Mouse (Mus musculus) midbrain, embryonic 13.5 days (tissue): ENCODE measurements around the gene Cox6b1. TPM values are rescaled to one million over a fixed set of nuclear protein-coding genes. Genes with fewer than 3 reads are reported as not detected.

Experiments used
- ATAC-seq: fragments of 200-750 bp; cut with Nextera tagmentation; 2 replicates; pipeline ENCODE4 v1.8.0; 2017; ENCODE audit warnings: mild to moderate bottlenecking, moderate TSS enrichment, moderate library complexity
- H3K27ac ChIP-seq: fragments of 300-500 bp; sonication (generic); 2 replicates; pipeline ENCODE4 v1.5.1; 2015; ENCODE audit warnings: inconsistent platforms, mild to moderate bottlenecking, moderate library complexity
- H3K27me3 ChIP-seq: fragments of 300-500 bp; sonication (generic); 2 replicates; pipeline ENCODE4 v1.6.1; 2015; ENCODE audit warnings: mild to moderate bottlenecking, inconsistent platforms
- H3K36me3 ChIP-seq: fragments of 300-500 bp; sonication (generic); 2 replicates; pipeline ENCODE4 v1.6.1; 2015; ENCODE audit warnings: mild to moderate bottlenecking, inconsistent platforms
- H3K4me1 ChIP-seq: fragments of 300-500 bp; sonication (generic); replicated peaks from 2 replicates; pipeline ENCODE4 v1.6.1; 2015; ENCODE audit warnings: inconsistent platforms
- H3K4me2 ChIP-seq: fragments of 300-500 bp; sonication (generic); replicated peaks from 2 replicates; pipeline ENCODE4 v1.6.1; 2015; ENCODE audit warnings: moderate library complexity, mild to moderate bottlenecking, inconsistent platforms
- H3K4me3 ChIP-seq: fragments of 300-500 bp; sonication (generic); replicated peaks from 2 replicates; pipeline ENCODE4 v1.5.1; 2015; ENCODE audit warnings: mild to moderate bottlenecking, inconsistent platforms
- H3K9ac ChIP-seq: fragments of 300-500 bp; sonication (generic); replicated peaks from 2 replicates; pipeline ENCODE4 v1.6.1; 2015; ENCODE audit warnings: mild to moderate bottlenecking, inconsistent platforms
- H3K9me3 ChIP-seq: fragments of 300-500 bp; sonication (generic); 2 replicates; pipeline ENCODE4 v1.6.1; 2016; ENCODE audit warnings: mild to moderate bottlenecking, inconsistent platforms
- WGBS: fragments of 180-500 bp; shearing (Covaris S2); methylation state at CpG from one replicate; pipeline ENCODE4 v1.1.7; 2015; 5-methylcytosine and 5-hydroxymethylcytosine counted together
- microRNA-seq: library from miRNA; unstranded; fragments of <30 nt; microRNA quantifications from one replicate; pipeline ENCODE4, GENCODE M21; 2016
- polyA plus RNA-seq: library from polyadenylated mRNA; unstranded; fragments of >200 nt; fragmentation: Nextera tagmentation; extraction: Ambion mirVana; gene quantifications from 2 replicates; pipeline ENCODE4 v1.2.1, GENCODE M21; 2015

Cox6b1 gene
- polyA plus RNA-seq, 1 experiment from 2014 or later = 1,055 TPM

DNA sequence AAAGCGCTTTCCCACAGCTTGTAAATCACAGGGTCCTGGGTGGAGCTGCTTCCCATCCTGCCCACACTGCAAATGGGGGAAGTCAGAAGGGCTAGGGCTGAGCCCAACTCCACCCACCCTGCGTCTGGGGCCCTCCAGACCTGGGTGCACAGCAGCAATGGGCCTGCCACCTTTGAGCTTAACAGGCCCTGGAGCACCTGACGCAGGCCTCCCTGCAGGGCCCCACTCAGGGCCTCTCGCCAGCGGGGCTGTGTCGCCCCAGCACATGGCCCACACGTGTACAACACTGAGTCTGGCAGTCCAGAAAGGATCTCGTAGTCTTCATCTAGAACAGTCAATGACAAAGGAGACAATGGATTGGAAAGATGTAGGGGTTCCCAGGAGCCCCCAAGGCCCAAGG, 46.0 kb downstream of the Cox6b1 start:
- Histone ChIP-seq H3K27ac (no peak overlapping the region), H3K27me3 (no peaks in the 10 kb centered on the region), H3K4me2 (no peak overlapping the region), H3K36me3 (peaks cover 100% of the 10 kb centered on the region), H3K9me3 (no peaks in the 10 kb centered on the region), H3K9ac (no peak overlapping the region), H3K4me3 (no peak overlapping the region), H3K4me1 (no peaks in the 10 kb centered on the region)
- WGBS = 92% methylated on average over 8 of the region's 8 CpGs
- ATAC-seq = 0 out of 2 replicates have a peak, but pooled peaks have one; percentile 34

DNA sequence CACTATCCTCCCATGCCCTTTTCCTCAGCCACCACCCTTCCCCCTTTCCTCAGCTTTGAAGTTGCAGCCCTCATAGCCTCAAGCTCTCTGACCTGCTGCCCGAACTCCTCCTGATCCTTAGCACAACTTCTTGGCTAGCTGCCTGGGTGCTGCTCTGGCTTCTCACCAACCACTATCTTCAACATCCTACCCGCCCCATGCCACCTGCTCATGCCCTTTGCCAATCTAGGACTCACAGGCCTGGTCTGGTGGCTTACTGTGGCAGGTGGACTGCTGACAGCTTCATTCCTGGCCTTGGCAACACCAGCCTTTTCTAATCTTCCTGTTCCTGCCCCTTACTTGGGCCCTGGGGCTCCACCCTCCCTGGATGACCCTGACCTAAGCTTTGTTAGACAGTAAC, 53.0 kb downstream of the Cox6b1 start:
- Histone ChIP-seq H3K4me2 (no peak overlapping the region), H3K4me3 (no peak overlapping the region), H3K9ac (no peak overlapping the region), H3K27ac (no peak overlapping the region), H3K27me3 (no peaks in the 10 kb centered on the region), H3K9me3 (no peaks in the 10 kb centered on the region), H3K36me3 (peaks cover 97% of the 10 kb centered on the region), H3K4me1 (no peaks in the 10 kb centered on the region)
- 93% methylated on average over 2 of the region's 2 CpGs for WGBS
- no peak for ATAC-seq

- ATAC-seq = no peak
- H3K9me3 ChIP-seq = no peaks in the 10 kb centered on the region
- H3K4me3 ChIP-seq = no peak overlapping the region
- H3K4me1 ChIP-seq = no peaks in the 10 kb centered on the region
- no peaks in the 10 kb centered on the region for H3K27me3 ChIP-seq
- no peak overlapping the region for H3K4me2 ChIP-seq
- no peak overlapping the region for H3K9ac ChIP-seq
- 90% methylated on average over 5 of the region's 5 CpGs for WGBS
- H3K27ac ChIP-seq = no peak overlapping the region
- H3K36me3 ChIP-seq = peaks cover 96% of the 10 kb centered on the region
Observed at GRCm38 (mm10) chr7:30572389-30572788, 53.6 kb downstream of the Cox6b1 start.

- H3K27ac ChIP-seq = no peak overlapping the region
- H3K27me3 ChIP-seq = no peaks in the 10 kb centered on the region
- no peak for ATAC-seq
- H3K9me3 ChIP-seq = no peaks in the 10 kb centered on the region
- H3K4me1 ChIP-seq = peaks cover 10% of the 10 kb centered on the region
- WGBS = 93% methylated on average over 11 of the region's 11 CpGs
- H3K4me2 ChIP-seq = no peak overlapping the region
- H3K4me3 ChIP-seq = no peak overlapping the region
- peaks cover 71% of the 10 kb centered on the region for H3K36me3 ChIP-seq
- H3K9ac ChIP-seq = no peak overlapping the region
Observed at GRCm38 (mm10) chr7:30567555-30567954, 58.4 kb downstream of the Cox6b1 start.

Small RNAs within 50 kb of the gene (microRNA-seq; reads per million reads assigned to microRNA genes)
- gene Mir3569 = not detected

Other genes starting within 250 kb of the Cox6b1 start
- gene Tyrobp, start 212.4 kb downstream of the Cox6b1 start, polyA plus RNA-seq = 21.0 and 23.8 TPM in 2 replicates
- gene Hcst, start 206.3 kb downstream of the Cox6b1 start, polyA plus RNA-seq = 0.54 TPM in 1 of 2 replicates, not detected in the other
- gene Nfkbid, start 204.4 kb downstream of the Cox6b1 start, polyA plus RNA-seq = 1.2 and 1.3 TPM in 2 replicates
- 521 and 559 TPM in 2 replicates for gene Aplp1, start 180.6 kb downstream of the Cox6b1 start, polyA plus RNA-seq
- 3.1 and 3.6 TPM in 2 replicates for gene Kirrel2, start 168.5 kb downstream of the Cox6b1 start, polyA plus RNA-seq
- gene Nphs1, start 167.8 kb downstream of the Cox6b1 start, polyA plus RNA-seq = 0.78 and 0.94 TPM in 2 replicates
- gene Prodh2, start 132.5 kb downstream of the Cox6b1 start, polyA plus RNA-seq = not detected in 2 replicates
- 106 and 114 TPM in 2 replicates for gene Arhgap33, start 91.1 kb downstream of the Cox6b1 start, polyA plus RNA-seq
- gene Hspb6, start 74.0 kb downstream of the Cox6b1 start, polyA plus RNA-seq = 5.7 and 6.6 TPM in 2 replicates
- 8.7 and 12.3 TPM in 2 replicates for gene Proser3, start 73.9 kb downstream of the Cox6b1 start, polyA plus RNA-seq
- gene Lin37, start 66.3 kb downstream of the Cox6b1 start, polyA plus RNA-seq = 54.4 and 60.4 TPM in 2 replicates
- 92.5 and 102 TPM in 2 replicates for gene U2af1l4, start 62.9 kb downstream of the Cox6b1 start, polyA plus RNA-seq
- gene Gm49396, start 62.8 kb downstream of the Cox6b1 start, polyA plus RNA-seq = 20.7 and 22.6 TPM in 2 replicates
- gene Psenen, start 62.5 kb downstream of the Cox6b1 start, polyA plus RNA-seq = 131 and 133 TPM in 2 replicates
- gene Igflr1, start 60.7 kb downstream of the Cox6b1 start, polyA plus RNA-seq = 4.8 and 6.6 TPM in 2 replicates
- gene Kmt2b, start 37.4 kb downstream of the Cox6b1 start, polyA plus RNA-seq = 12.9 and 13.3 TPM in 2 replicates
- gene Zbtb32, start 27.2 kb downstream of the Cox6b1 start, polyA plus RNA-seq = 0.14 and 0.31 TPM in 2 replicates
- 0.46 and 0.73 TPM in 2 replicates for gene Upk1a, start 13.3 kb downstream of the Cox6b1 start, polyA plus RNA-seq
- gene Etv2, start 9.7 kb upstream of the Cox6b1 start, polyA plus RNA-seq = not detected in 2 replicates
- gene Rbm42, start 24.2 kb upstream of the Cox6b1 start, polyA plus RNA-seq = 130 and 153 TPM in 2 replicates
- gene Haus5, start 38.8 kb upstream of the Cox6b1 start, polyA plus RNA-seq = 34.2 and 37.0 TPM in 2 replicates
- gene Pmis2, start 45.5 kb upstream of the Cox6b1 start, polyA plus RNA-seq = not detected in 2 replicates
- gene 2200002J24Rik, start 72.8 kb upstream of the Cox6b1 start, polyA plus RNA-seq = not detected in 2 replicates
- 0.62 and 1.3 TPM in 2 replicates for gene Atp4a, start 86.1 kb upstream of the Cox6b1 start, polyA plus RNA-seq
- 200 and 203 TPM in 2 replicates for gene Tmem147, start 103.4 kb upstream of the Cox6b1 start, polyA plus RNA-seq
- 1.1 and 2.2 TPM in 2 replicates for gene Gapdhs, start 117.5 kb upstream of the Cox6b1 start, polyA plus RNA-seq
- gene Sbsn, start 125.3 kb upstream of the Cox6b1 start, polyA plus RNA-seq = 2.3 TPM in 2 replicates
- 0.27 and 0.57 TPM in 2 replicates for gene Dmkn, start 137.6 kb upstream of the Cox6b1 start, polyA plus RNA-seq
- not detected in 2 replicates for gene Krtdap, start 161.7 kb upstream of the Cox6b1 start, polyA plus RNA-seq
- 0.17 and 0.50 TPM in 2 replicates for gene Ffar2, start 197.6 kb upstream of the Cox6b1 start, polyA plus RNA-seq
- not detected in 2 replicates for gene Ffar3, start 230.0 kb upstream of the Cox6b1 start, polyA plus RNA-seq
- not detected in 2 replicates for gene Ffar1, start 235.4 kb upstream of the Cox6b1 start, polyA plus RNA-seq